Comparison of ENCODE assay signal across 33 mouse cellular contexts in genomic region chr1:146939463-146940389, GRCm38 (mm10).
"Had no signal": no experiment of that assay in that cellular context is flagged by ENCODE, and none has a peak within 500 bp of the region (broad histone marks: within the 10 kb centered on the region; RNA-seq: fewer than 3 reads in every experiment).

No protein-coding gene starts in this region.

- H3K27ac ChIP-seq: heart, adult 2 months; heart, embryonic 10.5 days; heart, embryonic 13.5 days; heart, embryonic 15.5 days; hindbrain, embryonic 10.5 days; hindbrain, embryonic 12.5 days; hindbrain, embryonic 13.5 days; hindbrain, embryonic 14.5 days; hindbrain, embryonic 15.5 days; hindbrain, postnatal 0 days; kidney, embryonic 15.5 days; kidney, postnatal 0 days; layer of hippocampus, adult 2 months; left cerebral cortex, adult 2 months had no signal

- H3K27me3 ChIP-seq: heart, embryonic 12.5 days; heart, embryonic 13.5 days; heart, embryonic 15.5 days; hindbrain, embryonic 12.5 days; hindbrain, embryonic 13.5 days; hindbrain, embryonic 15.5 days; kidney, embryonic 15.5 days had no signal

- ATAC-seq: hindbrain, embryonic 16.5 days; hindbrain, postnatal 0 days; inflammation-experienced regulatory T-cells, adult 6 months had no signal

- H3K4me2 ChIP-seq: heart, embryonic 11.5 days; heart, embryonic 12.5 days; heart, embryonic 13.5 days; heart, embryonic 15.5 days; hindbrain, embryonic 12.5 days; hindbrain, embryonic 13.5 days; hindbrain, embryonic 14.5 days; hindbrain, embryonic 15.5 days; kidney, embryonic 15.5 days had no signal

- H3K36me3 ChIP-seq: heart, embryonic 10.5 days; heart, embryonic 12.5 days; heart, embryonic 13.5 days; heart, embryonic 15.5 days; hindbrain, embryonic 10.5 days; hindbrain, embryonic 12.5 days; hindbrain, embryonic 13.5 days; hindbrain, embryonic 15.5 days; kidney, embryonic 15.5 days had no signal

- H3K4me1 ChIP-seq: heart, embryonic 10.5 days; heart, embryonic 12.5 days; heart, embryonic 13.5 days; heart, embryonic 15.5 days; hindbrain, embryonic 10.5 days; hindbrain, embryonic 12.5 days; hindbrain, embryonic 13.5 days; hindbrain, embryonic 15.5 days; kidney, embryonic 15.5 days had no signal

- H3K4me3 ChIP-seq: heart, adult 2 months; heart, embryonic 10.5 days; heart, embryonic 12.5 days; heart, embryonic 13.5 days; heart, embryonic 15.5 days; hindbrain, embryonic 10.5 days; hindbrain, embryonic 12.5 days; hindbrain, embryonic 13.5 days; hindbrain, embryonic 15.5 days; kidney, embryonic 15.5 days; layer of hippocampus, adult 2 months; left cerebral cortex, adult 2 months had no signal

- H3K9ac ChIP-seq: heart, embryonic 12.5 days; heart, embryonic 13.5 days; heart, embryonic 15.5 days; hindbrain, embryonic 12.5 days; hindbrain, embryonic 13.5 days; hindbrain, embryonic 14.5 days; hindbrain, embryonic 15.5 days; kidney, embryonic 15.5 days had no signal

- H3K9me3 ChIP-seq: heart, embryonic 10.5 days; heart, embryonic 12.5 days; heart, embryonic 13.5 days; heart, embryonic 15.5 days; hindbrain, embryonic 10.5 days; hindbrain, embryonic 12.5 days; hindbrain, embryonic 13.5 days; hindbrain, embryonic 15.5 days; kidney, embryonic 15.5 days had no signal

- DNase-seq: heart, adult 2 months; heart, postnatal 10 days; heart, postnatal 36 days; heart, postnatal 4 days; kidney, adult 11 months; kidney, adult 18-20 months; kidney, adult 2 months; kidney, adult 8-10 months; kidney, adult 9 months; kidney, postnatal 10 days; kidney, postnatal 14 days; kidney, postnatal 25 days; kidney, postnatal 36 days; kidney, postnatal 4 days; layer of hippocampus, adult 9-11 months; layer of hippocampus, postnatal 36 days had no signal
